Mouse (Mus musculus): ENCODE results near the gene Lbhd2. TPM values are rescaled to one million over a fixed set of nuclear protein-coding genes. Genes with fewer than 3 reads are reported as not detected.
A peak's percentile ranks its signal among the peaks of the same experiment; 100 is the strongest.

Lbhd2 gene
- 0.28 TPM in 1 of 2 replicates, not detected in the other for polyA plus RNA-seq (2016; fragmentation: Nextera tagmentation; extraction: Ambion mirVana)

DNA sequence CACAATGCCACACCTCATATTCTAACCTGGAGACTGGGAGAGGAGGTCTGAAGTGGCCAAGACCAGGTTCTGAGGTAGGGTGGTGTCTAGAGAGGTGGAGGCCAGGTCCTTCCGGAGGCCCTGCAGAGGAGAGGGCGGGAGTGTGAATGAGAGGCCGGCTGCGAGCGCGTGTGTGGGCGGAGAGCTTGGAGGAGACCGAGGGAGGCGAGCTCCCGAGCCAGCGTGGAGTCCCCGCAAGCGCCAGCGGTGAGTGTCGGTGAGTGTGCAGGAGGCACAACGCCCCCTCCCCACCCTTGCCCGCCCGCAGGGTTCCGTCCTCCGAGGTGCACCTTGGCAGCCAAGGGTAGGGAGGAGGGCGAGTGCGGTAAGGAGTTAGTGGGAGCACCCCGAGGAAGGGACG lies at the start of gene Lbhd2:
TSS of gene Lbhd2 (plus strand) at position 188 of the 400 bp plus-strand sequence.
- peak within 1 kb of the TSS; percentile 33 for H3K4me2 ChIP-seq
- 0 out of 2 replicates have a peak, but pooled peaks cover 5% of the 10 kb centered on the region for H3K4me1 ChIP-seq
- no peak for ATAC-seq
- no peak within 1 kb of the TSS for H3K27ac ChIP-seq
- no peak within 1 kb of the TSS for H3K9ac ChIP-seq
- H3K36me3 ChIP-seq: no peaks in the 10 kb centered on the region
- WGBS (ENCODE audit: insufficient replicate concordance): 8% methylated on average over 24 of the region's 24 CpGs
- H3K4me3 ChIP-seq: peak within 1 kb of the TSS; percentile 16; the same call in 1 of the 2 replicates
- no peaks in the 10 kb centered on the region for H3K9me3 ChIP-seq (replicated peaks)
- peaks cover 83% of the 10 kb centered on the region for H3K27me3 ChIP-seq (replicated peaks)

DNA sequence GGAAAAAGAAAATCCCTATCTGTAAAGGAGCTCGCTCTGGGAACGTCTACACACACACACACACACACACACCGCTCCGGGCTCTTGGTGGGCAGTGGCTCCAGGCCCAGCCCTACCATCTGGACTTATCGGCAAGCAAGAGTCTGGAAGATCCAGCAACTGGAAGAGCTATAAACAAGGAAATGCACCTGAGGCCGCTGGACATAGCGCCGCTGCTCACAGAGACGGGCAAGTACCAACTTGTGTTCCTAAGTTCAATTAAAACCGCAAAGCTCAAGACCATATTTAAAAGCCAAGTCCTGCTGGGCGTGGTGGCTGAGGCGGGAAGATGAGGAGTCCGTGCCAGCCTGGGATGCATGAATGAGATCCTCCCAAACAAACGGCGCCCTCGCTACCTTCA lies 45.9 kb upstream of the Lbhd2 start:
- no peak overlapping the region for H3K27ac ChIP-seq
- no peaks in the 10 kb centered on the region for H3K36me3 ChIP-seq
- WGBS (ENCODE audit: insufficient replicate concordance): 86% methylated on average over 16 of the region's 16 CpGs
- peaks cover 30% of the 10 kb centered on the region; the same call in 1 of the 2 replicates for H3K4me1 ChIP-seq
- no peak for ATAC-seq
- H3K4me2 ChIP-seq: no peak overlapping the region
- H3K9me3 ChIP-seq (replicated peaks): no peaks in the 10 kb centered on the region
- no peak overlapping the region for H3K9ac ChIP-seq
- no peaks in the 10 kb centered on the region for H3K27me3 ChIP-seq (replicated peaks)
- no peak overlapping the region for H3K4me3 ChIP-seq

DNA sequence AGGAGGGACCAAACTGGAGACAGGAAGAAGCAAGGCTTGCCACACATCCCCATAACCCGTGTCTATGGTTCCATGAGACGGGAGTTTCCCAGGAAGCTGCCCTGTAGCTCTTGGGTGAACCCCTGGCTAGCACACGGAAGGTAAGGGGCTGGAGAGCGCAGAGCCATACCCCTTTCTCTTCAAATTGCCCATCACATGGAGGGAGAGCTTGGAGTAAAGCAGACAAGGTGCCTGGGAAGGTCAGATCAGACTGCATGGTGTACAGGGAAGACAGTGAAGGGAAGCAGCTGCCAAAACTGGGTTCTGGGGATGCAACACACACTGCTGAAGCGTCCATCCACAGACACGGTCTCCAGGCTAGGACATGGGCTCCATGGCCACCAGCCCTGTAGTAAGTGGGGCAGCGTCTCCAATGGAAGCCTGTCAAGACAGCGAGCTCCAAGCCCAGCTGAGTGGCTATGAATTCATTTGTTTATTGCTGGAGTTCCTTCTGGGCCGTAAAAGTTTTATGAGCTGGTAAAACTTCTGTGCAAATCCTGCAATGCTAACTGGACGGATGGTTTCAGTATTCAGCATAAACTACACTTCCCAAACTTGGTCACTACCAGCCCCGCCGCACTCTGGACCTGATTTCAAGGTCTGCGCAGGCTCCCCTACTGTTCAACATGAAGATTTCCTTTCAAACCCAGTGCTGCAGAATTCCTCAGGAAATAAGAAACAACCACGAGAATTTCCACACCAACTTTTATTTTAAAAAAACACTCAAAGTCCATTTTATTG lies 45.1 kb upstream of the Lbhd2 start:
- Histone ChIP-seq H3K4me1 (peaks cover 34% of the 10 kb centered on the region; the same call in 1 of the 2 replicates), H3K27ac (no peak overlapping the region)

DNA sequence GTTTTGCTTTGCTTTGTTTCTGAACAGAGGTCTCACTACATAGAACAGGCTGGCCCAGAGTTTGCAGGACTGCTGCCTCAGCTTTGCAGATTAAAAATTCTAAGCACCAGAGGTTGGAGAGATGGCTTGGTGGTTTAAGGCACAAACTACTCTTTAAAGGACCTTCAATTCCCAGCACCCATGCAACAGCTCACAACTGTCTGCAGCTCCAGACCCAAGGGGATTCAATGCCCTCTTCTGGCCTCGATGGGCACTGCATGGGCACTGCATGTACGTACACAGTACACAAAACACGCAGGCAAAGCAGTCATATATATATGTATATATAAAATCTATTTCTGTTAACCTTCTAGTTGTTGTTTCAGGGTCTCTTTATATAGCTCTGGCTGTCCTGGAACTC lies 42.4 kb upstream of the Lbhd2 start:
- no peak overlapping the region for H3K27ac ChIP-seq
- peaks cover 52% of the 10 kb centered on the region for H3K4me1 ChIP-seq
- no peaks in the 10 kb centered on the region for H3K36me3 ChIP-seq
- ATAC-seq: no peak
- 80% methylated on average over 3 of the region's 3 CpGs for WGBS (ENCODE audit: insufficient replicate concordance)
- no peak overlapping the region for H3K9ac ChIP-seq
- no peak overlapping the region for H3K4me3 ChIP-seq
- no peaks in the 10 kb centered on the region for H3K27me3 ChIP-seq (replicated peaks)
- H3K9me3 ChIP-seq (replicated peaks): no peaks in the 10 kb centered on the region
- no peak overlapping the region for H3K4me2 ChIP-seq

More for the DNA sequence above, 45.1 kb upstream of the Lbhd2 start:
- no peaks in the 10 kb centered on the region for H3K36me3 ChIP-seq
- H3K9ac ChIP-seq: no peak overlapping the region
- H3K27me3 ChIP-seq (replicated peaks): no peaks in the 10 kb centered on the region
- no peak overlapping the region for H3K4me2 ChIP-seq
- WGBS (ENCODE audit: insufficient replicate concordance): 69% methylated on average over 14 of the region's 14 CpGs
- no peak for ATAC-seq
- H3K4me3 ChIP-seq: no peak overlapping the region
- no peaks in the 10 kb centered on the region for H3K9me3 ChIP-seq (replicated peaks)

DNA sequence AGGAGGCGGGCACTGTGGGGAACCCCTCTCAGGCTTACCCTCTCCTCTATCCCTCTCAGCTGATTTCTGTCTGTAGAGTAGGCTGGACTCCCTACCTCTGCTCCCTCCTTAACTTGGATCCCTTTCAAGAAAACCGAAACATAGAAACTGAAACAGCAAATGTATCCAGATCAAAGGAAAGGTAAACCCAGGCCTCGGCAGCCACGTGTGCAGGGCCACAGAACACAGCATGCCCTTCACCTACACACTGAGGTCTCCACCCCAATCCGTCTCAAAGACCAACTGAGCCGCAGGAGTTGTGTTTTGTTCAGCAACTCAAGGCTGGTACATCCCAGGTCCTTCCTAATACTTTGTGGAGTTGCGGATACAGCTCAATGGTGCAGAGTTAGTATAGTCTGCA lies 39.5 kb upstream of the Lbhd2 start:
- ATAC-seq: 0 out of 2 replicates have a peak, but pooled peaks have one; percentile 28
- H3K9ac ChIP-seq: no peak overlapping the region
- H3K4me3 ChIP-seq: no peak overlapping the region
- H3K36me3 ChIP-seq: no peaks in the 10 kb centered on the region
- H3K4me2 ChIP-seq: no peak overlapping the region
- no peaks in the 10 kb centered on the region for H3K27me3 ChIP-seq (replicated peaks)
- no peak overlapping the region for H3K27ac ChIP-seq
- 67% methylated on average over 7 of the region's 7 CpGs for WGBS (ENCODE audit: insufficient replicate concordance)
- H3K9me3 ChIP-seq (replicated peaks): no peaks in the 10 kb centered on the region
- peaks cover 72% of the 10 kb centered on the region for H3K4me1 ChIP-seq

DNA sequence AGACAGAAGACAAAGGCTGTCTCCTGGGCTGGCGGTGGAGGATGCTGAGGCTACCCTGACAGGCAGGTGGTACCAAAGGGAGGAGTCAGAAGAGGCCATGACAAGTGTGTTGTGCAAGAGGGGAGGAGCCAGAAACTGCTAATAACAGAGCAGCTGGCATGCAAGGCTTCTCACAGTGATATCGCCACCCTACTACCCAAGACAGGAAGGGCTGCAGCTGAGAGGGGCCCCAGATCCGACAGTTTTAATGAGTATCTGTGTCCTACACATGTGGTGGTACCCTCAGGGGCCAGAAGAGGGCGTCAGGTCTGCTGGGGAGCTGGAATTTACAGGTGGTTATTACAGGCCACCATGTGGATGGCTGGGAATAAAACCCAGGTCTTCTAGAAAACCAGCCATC lies 36.4 kb upstream of the Lbhd2 start:
- WGBS (ENCODE audit: insufficient replicate concordance): 23% methylated on average over 4 of the region's 4 CpGs
- no peak overlapping the region for H3K27ac ChIP-seq
- no peaks in the 10 kb centered on the region for H3K27me3 ChIP-seq (replicated peaks)
- H3K4me3 ChIP-seq: no peak overlapping the region
- H3K4me2 ChIP-seq: no peak overlapping the region
- H3K9ac ChIP-seq: no peak overlapping the region
- ATAC-seq: peak; percentile 85
- no peaks in the 10 kb centered on the region for H3K9me3 ChIP-seq (replicated peaks)
- no peaks in the 10 kb centered on the region for H3K36me3 ChIP-seq
- H3K4me1 ChIP-seq: peaks cover 84% of the 10 kb centered on the region

DNA sequence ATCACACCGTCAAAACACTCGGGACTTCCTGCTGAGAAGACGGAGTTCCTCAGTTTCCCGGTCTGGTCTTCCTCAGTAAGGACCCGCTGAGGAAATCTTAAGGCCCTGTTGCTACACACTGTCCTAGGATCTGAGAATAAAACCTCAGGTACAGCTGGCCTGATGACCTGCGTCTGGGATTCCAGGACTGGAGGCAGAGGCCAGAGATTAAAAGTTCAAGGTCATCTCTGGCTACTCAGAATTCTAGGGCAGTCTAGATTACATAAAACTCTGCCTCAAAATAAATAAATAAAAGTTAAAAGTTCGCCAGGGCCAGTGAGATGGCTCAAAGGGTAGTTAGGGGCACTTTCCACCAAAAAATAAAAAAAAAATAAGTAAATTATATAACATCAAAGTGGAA lies 34.7 kb upstream of the Lbhd2 start:
- Histone ChIP-seq H3K36me3 (no peaks in the 10 kb centered on the region), H3K27me3 (replicated peaks) (peaks cover 14% of the 10 kb centered on the region), H3K4me3 (no peak overlapping the region), H3K9me3 (replicated peaks) (no peaks in the 10 kb centered on the region), H3K9ac (no peak overlapping the region), H3K27ac (no peak overlapping the region), H3K4me2 (no peak overlapping the region), H3K4me1 (peaks cover 85% of the 10 kb centered on the region)
- no peak for ATAC-seq
- WGBS (ENCODE audit: insufficient replicate concordance): 70% methylated on average over 7 of the region's 7 CpGs

DNA sequence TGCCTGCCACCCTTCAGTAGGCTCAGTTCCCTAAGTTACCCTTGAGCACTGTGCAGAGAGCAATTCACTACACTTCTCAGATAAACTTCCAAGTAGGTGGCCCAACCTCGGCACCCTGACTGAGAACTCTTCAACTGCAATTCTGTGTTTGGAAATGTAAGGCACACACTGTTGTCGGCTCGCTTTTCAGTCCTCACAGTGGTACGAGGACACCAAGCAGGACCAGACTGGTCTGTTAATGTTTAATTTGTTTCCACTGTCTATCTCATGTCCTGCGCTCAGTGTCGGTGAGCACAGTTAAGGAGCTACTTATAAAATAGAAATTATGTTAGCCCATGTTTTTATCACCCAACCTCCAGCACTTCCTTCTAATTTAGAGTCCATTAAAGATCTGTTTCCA lies 33.2 kb upstream of the Lbhd2 start:
- Histone ChIP-seq H3K9ac (no peak overlapping the region), H3K4me2 (peak overlapping the region; percentile 30; the same call in 1 of the 2 replicates), H3K36me3 (no peaks in the 10 kb centered on the region), H3K4me1 (peaks cover 86% of the 10 kb centered on the region), H3K4me3 (no peak overlapping the region), H3K27me3 (replicated peaks) (peaks cover 29% of the 10 kb centered on the region), H3K9me3 (replicated peaks) (no peaks in the 10 kb centered on the region), H3K27ac (no peak overlapping the region)
- 59% methylated on average over 6 of the region's 6 CpGs for WGBS (ENCODE audit: insufficient replicate concordance)
- ATAC-seq: no peak

DNA sequence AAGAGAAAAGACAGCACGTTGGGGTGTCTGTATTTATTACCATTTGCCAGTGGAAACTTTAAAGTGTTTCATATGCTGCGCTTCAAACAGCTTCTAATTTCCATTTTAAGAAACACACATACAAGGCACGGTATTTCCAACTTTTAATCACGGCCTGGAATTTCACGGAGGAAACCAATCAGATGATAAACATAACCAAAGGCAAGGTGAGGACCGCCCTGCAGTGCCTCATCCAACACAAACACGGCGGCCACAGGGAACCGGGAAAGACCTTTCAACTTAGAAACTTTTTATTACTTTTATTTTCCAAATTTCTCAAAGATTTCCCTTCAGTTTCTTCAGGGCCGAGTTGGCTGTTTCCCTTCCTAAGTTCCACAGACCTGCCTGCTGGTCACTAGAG lies 31.9 kb upstream of the Lbhd2 start:
- H3K9ac ChIP-seq: no peak overlapping the region
- WGBS (ENCODE audit: insufficient replicate concordance): 58% methylated on average over 10 of the region's 10 CpGs
- no peaks in the 10 kb centered on the region for H3K36me3 ChIP-seq
- peaks cover 77% of the 10 kb centered on the region for H3K4me1 ChIP-seq
- no peak overlapping the region for H3K4me3 ChIP-seq
- no peak overlapping the region for H3K27ac ChIP-seq
- peaks cover 42% of the 10 kb centered on the region for H3K27me3 ChIP-seq (replicated peaks)
- no peak for ATAC-seq
- H3K9me3 ChIP-seq (replicated peaks): no peaks in the 10 kb centered on the region
- H3K4me2 ChIP-seq: peak overlapping the region; percentile 93; the same call in 1 of the 2 replicates

DNA sequence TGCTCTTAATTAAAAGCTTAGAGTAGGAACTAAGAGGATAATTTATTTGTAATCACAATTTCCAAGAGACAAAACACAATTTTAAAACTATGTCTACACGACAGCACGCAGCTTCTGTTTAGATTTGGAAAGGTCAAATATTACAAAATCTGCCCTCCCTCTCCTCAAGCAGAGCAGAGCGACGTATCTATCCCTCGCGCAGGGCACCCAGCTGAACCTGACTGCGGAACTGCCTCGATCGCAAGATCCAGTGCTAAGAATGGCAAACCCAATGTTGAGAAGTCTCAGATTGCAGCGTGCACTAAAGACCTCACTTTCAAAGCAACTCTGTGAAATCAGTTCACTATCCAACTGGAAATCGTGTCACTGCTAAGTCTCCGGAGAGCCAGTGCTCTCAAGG lies 31.1 kb upstream of the Lbhd2 start:
- H3K4me3 ChIP-seq: peak overlapping the region; percentile 71
- peak overlapping the region; percentile 93 for H3K4me2 ChIP-seq
- H3K27ac ChIP-seq: no peak overlapping the region; the same call in 1 of the 2 replicates
- WGBS (ENCODE audit: insufficient replicate concordance): 71% methylated on average over 12 of the region's 12 CpGs
- no peaks in the 10 kb centered on the region for H3K9me3 ChIP-seq (replicated peaks)
- H3K9ac ChIP-seq: 0 out of 2 replicates have a peak overlapping the region, but pooled peaks have one; percentile 8
- peaks cover 48% of the 10 kb centered on the region for H3K27me3 ChIP-seq (replicated peaks)
- ATAC-seq: no peak
- H3K4me1 ChIP-seq: peaks cover 69% of the 10 kb centered on the region
- H3K36me3 ChIP-seq: no peaks in the 10 kb centered on the region

DNA sequence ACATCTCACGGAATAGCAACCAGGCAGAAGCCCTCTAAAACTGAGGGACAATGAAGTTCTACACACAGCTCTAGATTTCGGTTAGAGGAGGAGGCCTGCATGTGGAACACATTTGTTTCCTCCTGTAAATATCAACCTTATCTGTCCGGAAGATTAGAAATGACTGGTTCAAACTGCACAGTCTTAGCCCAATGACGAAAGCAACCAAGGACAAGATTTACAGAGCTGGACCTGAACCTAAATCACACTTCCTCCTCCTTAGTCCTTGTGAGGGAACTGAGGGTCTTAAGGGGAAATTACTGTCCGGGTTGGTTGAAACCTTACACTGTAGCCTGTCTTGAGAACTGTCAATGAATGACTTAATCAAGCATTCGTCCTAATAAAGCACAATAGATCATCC lies 30.6 kb upstream of the Lbhd2 start:
- Histone ChIP-seq H3K4me1 (peaks cover 64% of the 10 kb centered on the region), H3K4me3 (peak overlapping the region; percentile 71), H3K9me3 (replicated peaks) (no peaks in the 10 kb centered on the region), H3K36me3 (no peaks in the 10 kb centered on the region), H3K27me3 (replicated peaks) (peaks cover 48% of the 10 kb centered on the region), H3K9ac (0 out of 2 replicates have a peak overlapping the region, but pooled peaks have one; percentile 8), H3K27ac (no peak overlapping the region; the same call in 1 of the 2 replicates), H3K4me2 (peak overlapping the region; percentile 93)
- 16% methylated on average over 6 of the region's 6 CpGs for WGBS (ENCODE audit: insufficient replicate concordance)
- no peak for ATAC-seq

DNA sequence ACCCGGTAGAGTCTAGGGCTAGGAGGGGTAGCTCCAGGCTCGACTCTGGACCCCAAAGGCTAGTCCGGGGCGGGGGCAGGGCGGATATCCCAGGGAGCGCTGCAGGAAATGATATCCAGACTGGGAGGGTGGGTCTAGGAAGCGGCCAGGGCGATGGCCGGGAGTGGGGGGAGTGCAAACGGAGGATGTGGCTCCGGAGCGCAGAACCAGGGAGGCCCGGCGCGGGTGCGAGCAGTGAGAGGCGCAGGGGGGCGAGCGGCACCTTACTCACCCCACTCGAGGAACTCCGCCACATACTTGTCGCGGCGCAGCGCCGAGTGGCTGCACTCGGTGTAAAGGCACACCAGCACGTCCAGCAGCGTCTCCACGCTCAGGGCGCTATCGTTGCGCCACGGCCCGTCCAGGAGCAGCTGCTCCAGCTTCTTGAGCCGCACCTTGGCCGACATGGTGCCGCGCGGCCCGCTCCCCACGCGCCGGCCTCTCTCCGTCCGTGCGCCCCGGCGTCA lies 29.7 kb upstream of the Lbhd2 start:
- H3K4me2 ChIP-seq: peak overlapping the region; percentile 93
- peaks cover 56% of the 10 kb centered on the region for H3K4me1 ChIP-seq
- peak overlapping the region; percentile 80 for H3K27ac ChIP-seq
- ATAC-seq: peak; percentile 30
- H3K9ac ChIP-seq: peak overlapping the region; percentile 73
- H3K4me3 ChIP-seq: peak overlapping the region; percentile 71
- peaks cover 56% of the 10 kb centered on the region for H3K27me3 ChIP-seq (replicated peaks)
- no peaks in the 10 kb centered on the region for H3K36me3 ChIP-seq
- H3K9me3 ChIP-seq (replicated peaks): no peaks in the 10 kb centered on the region
- WGBS (ENCODE audit: insufficient replicate concordance): under 1% methylated on average over 48 of the region's 49 CpGs

All from liver, embryonic 12.5 days (tissue).